Mouse (Mus musculus): ENCODE results near the gene F830045P16Rik. TPM values are rescaled to one million over a fixed set of nuclear protein-coding genes. Genes with fewer than 3 reads are reported as not detected.

The F830045P16Rik gene
- polyA plus RNA-seq, 1 experiment from 2014 or later, result not detected

- Histone ChIP-seq H3K9me3 (ENCODE audit: low read depth, low read length) (no peaks in the 10 kb centered on the region), H3K4me1 (ENCODE audit: insufficient read depth) (no peaks in the 10 kb centered on the region), H3K27me3 (ENCODE audit: insufficient read depth, low read length) (0 out of 2 replicates have a peak, but pooled peaks cover 5% of the 10 kb centered on the region), H3K27ac (ENCODE audit: low read depth) (no peak overlapping the region), H3K9ac (no peak overlapping the region), H3K4me2 (no peak overlapping the region), H3K36me3 (ENCODE audit: insufficient read depth) (no peaks in the 10 kb centered on the region), H3K4me3 (ENCODE audit: low read depth, low read length) (no peak overlapping the region)
- no peak for TF ChIP-seq CTCF (IDR thresholded peaks at IDR 0.05; ENCODE audit: low read depth)
- ATAC-seq (ENCODE audit: insufficient read depth), result no peak
- DNase-seq, result no peak
- 83% methylated on average over 4 of the region's 4 CpGs for WGBS
Observed at GRCm38 (mm10) chr2:129575113-129575512, 38.7 kb upstream of the F830045P16Rik start.

GRCm38 (mm10) chr2:129574395-129575046 is 38.1 kb upstream of the F830045P16Rik start:
- H3K4me3 ChIP-seq (ENCODE audit: low read depth, low read length), result no peak overlapping the region; the same call in 1 of the 2 replicates
- 0 out of 2 replicates have a peak, but pooled peaks cover 5% of the 10 kb centered on the region for H3K27me3 ChIP-seq (ENCODE audit: insufficient read depth, low read length)
- H3K4me2 ChIP-seq, result peak overlapping the region; percentile 43
- no peak overlapping the region for H3K27ac ChIP-seq (ENCODE audit: low read depth)
- no peak for DNase-seq
- H3K4me1 ChIP-seq (ENCODE audit: insufficient read depth), result no peaks in the 10 kb centered on the region
- ATAC-seq (ENCODE audit: insufficient read depth), result peak; percentile 11; the same call in 1 of the 2 replicates
- H3K36me3 ChIP-seq (ENCODE audit: insufficient read depth), result no peaks in the 10 kb centered on the region
- WGBS, result 10% methylated on average over 24 of the region's 24 CpGs
- TF ChIP-seq CTCF (IDR thresholded peaks at IDR 0.05; ENCODE audit: low read depth), result no peak
- no peak overlapping the region for H3K9ac ChIP-seq
- no peaks in the 10 kb centered on the region for H3K9me3 ChIP-seq (ENCODE audit: low read depth, low read length)

- Histone ChIP-seq H3K36me3 (ENCODE audit: insufficient read depth) (no peaks in the 10 kb centered on the region), H3K27me3 (ENCODE audit: insufficient read depth, low read length) (0 out of 2 replicates have a peak, but pooled peaks cover 5% of the 10 kb centered on the region), H3K4me3 (ENCODE audit: low read depth, low read length) (no peak overlapping the region), H3K27ac (ENCODE audit: low read depth) (no peak overlapping the region), H3K9ac (no peak overlapping the region), H3K9me3 (ENCODE audit: low read depth, low read length) (no peaks in the 10 kb centered on the region), H3K4me2 (peak overlapping the region; percentile 43; the same call in 1 of the 2 replicates), H3K4me1 (ENCODE audit: insufficient read depth) (no peaks in the 10 kb centered on the region)
- ATAC-seq (ENCODE audit: insufficient read depth) (no peak), DNase-seq (no peak)
- 20% methylated on average over 4 of the region's 4 CpGs for WGBS
- TF ChIP-seq CTCF (IDR thresholded peaks at IDR 0.05; ENCODE audit: low read depth), result no peak
Observed at GRCm38 (mm10) chr2:129573701-129574273, 37.4 kb upstream of the F830045P16Rik start.

DNA sequence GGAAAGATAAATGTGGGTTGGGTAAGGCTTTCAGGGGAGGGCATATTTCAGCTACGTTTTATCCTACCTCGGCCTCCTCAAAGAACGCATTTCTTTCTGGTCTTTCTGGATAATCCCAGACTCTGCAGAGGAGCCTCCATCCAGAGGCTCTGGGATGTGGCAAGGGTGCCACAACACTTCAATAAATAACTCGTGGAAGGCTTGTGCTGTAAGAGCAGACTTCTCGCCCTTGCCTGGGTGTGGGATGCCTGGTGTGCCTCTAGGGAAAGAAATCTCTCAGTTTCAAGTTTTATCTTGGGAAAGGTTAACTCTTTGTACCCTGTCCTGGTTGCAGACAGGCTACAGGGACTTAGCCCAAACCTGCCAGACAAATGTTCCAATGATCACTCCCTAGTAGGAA is 33.2 kb upstream of the F830045P16Rik start:
- WGBS, result 44% methylated on average over 5 of the region's 5 CpGs
- TF ChIP-seq CTCF (IDR thresholded peaks at IDR 0.05; ENCODE audit: low read depth), result no peak
- no peak overlapping the region for H3K4me2 ChIP-seq
- H3K4me3 ChIP-seq (ENCODE audit: low read depth, low read length), result no peak overlapping the region
- no peak overlapping the region for H3K27ac ChIP-seq (ENCODE audit: low read depth)
- H3K9ac ChIP-seq, result no peak overlapping the region
- H3K4me1 ChIP-seq (ENCODE audit: insufficient read depth), result no peaks in the 10 kb centered on the region
- ATAC-seq (ENCODE audit: insufficient read depth), result no peak
- no peaks in the 10 kb centered on the region for H3K36me3 ChIP-seq (ENCODE audit: insufficient read depth)
- 0 out of 2 replicates have a peak, but pooled peaks cover 5% of the 10 kb centered on the region for H3K27me3 ChIP-seq (ENCODE audit: insufficient read depth, low read length)
- no peak for DNase-seq
- no peaks in the 10 kb centered on the region for H3K9me3 ChIP-seq (ENCODE audit: low read depth, low read length)

DNA sequence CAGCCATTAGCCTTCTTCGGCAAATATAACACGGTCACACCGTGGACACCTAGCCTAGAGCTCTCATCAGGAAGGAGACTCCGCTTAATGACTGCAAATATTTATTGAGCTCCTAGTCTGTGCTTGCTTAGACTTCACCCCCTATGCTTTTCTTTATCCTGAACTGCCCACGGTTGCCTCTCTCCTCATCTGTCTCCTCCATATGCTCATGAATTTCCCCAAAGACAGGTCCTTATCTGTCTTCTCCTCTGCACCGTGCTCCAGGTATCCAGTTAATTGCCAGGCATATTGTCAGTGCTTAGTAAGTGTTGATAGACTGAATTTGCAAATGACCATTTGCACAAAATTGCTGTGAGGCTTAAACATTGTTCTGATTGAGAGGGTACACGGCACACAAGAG is 32.7 kb upstream of the F830045P16Rik start:
- no peak for DNase-seq
- Histone ChIP-seq H3K27ac (ENCODE audit: low read depth) (no peak overlapping the region), H3K4me1 (ENCODE audit: insufficient read depth) (no peaks in the 10 kb centered on the region), H3K4me3 (ENCODE audit: low read depth, low read length) (no peak overlapping the region), H3K4me2 (no peak overlapping the region), H3K27me3 (ENCODE audit: insufficient read depth, low read length) (0 out of 2 replicates have a peak, but pooled peaks cover under 1% of the 10 kb centered on the region), H3K36me3 (ENCODE audit: insufficient read depth) (no peaks in the 10 kb centered on the region), H3K9me3 (ENCODE audit: low read depth, low read length) (no peaks in the 10 kb centered on the region), H3K9ac (no peak overlapping the region)
- TF ChIP-seq CTCF (IDR thresholded peaks at IDR 0.05; ENCODE audit: low read depth), result no peak
- no peak for ATAC-seq (ENCODE audit: insufficient read depth)
- WGBS, result 62% methylated on average over 7 of the region's 7 CpGs

- 72% methylated on average over 5 of the region's 5 CpGs for WGBS
- no peak overlapping the region for H3K27ac ChIP-seq (ENCODE audit: low read depth)
- H3K9me3 ChIP-seq (ENCODE audit: low read depth, low read length), result no peaks in the 10 kb centered on the region
- ATAC-seq (ENCODE audit: insufficient read depth) (no peak), DNase-seq (no peak)
- no peak for TF ChIP-seq CTCF (IDR thresholded peaks at IDR 0.05; ENCODE audit: low read depth)
- no peaks in the 10 kb centered on the region for H3K4me1 ChIP-seq (ENCODE audit: insufficient read depth)
- no peak overlapping the region for H3K4me3 ChIP-seq (ENCODE audit: low read depth, low read length)
- H3K36me3 ChIP-seq (ENCODE audit: insufficient read depth), result no peaks in the 10 kb centered on the region
- no peak overlapping the region for H3K9ac ChIP-seq
- H3K4me2 ChIP-seq, result no peak overlapping the region
- no peaks in the 10 kb centered on the region for H3K27me3 ChIP-seq (ENCODE audit: insufficient read depth, low read length)
Observed at GRCm38 (mm10) chr2:129563944-129564709, 27.7 kb upstream of the F830045P16Rik start.

GRCm38 (mm10) chr2:129561796-129562195 is 25.4 kb upstream of the F830045P16Rik start:
- no peak for TF ChIP-seq CTCF (IDR thresholded peaks at IDR 0.05; ENCODE audit: low read depth)
- Histone ChIP-seq H3K27ac (ENCODE audit: low read depth) (no peak overlapping the region), H3K4me3 (ENCODE audit: low read depth, low read length) (no peak overlapping the region), H3K4me1 (ENCODE audit: insufficient read depth) (no peaks in the 10 kb centered on the region), H3K36me3 (ENCODE audit: insufficient read depth) (no peaks in the 10 kb centered on the region), H3K4me2 (no peak overlapping the region), H3K9me3 (ENCODE audit: low read depth, low read length) (no peaks in the 10 kb centered on the region), H3K27me3 (ENCODE audit: insufficient read depth, low read length) (no peaks in the 10 kb centered on the region), H3K9ac (no peak overlapping the region)
- WGBS, result 67% methylated on average over 3 of the region's 3 CpGs
- ATAC-seq (ENCODE audit: insufficient read depth) (no peak), DNase-seq (no peak)
